Mouse (Mus musculus): ENCODE measurements around the gene H2-Q4.
"Not testable (repeated sequence)": the region's sequence is repeated elsewhere in the genome, so short reads cannot be mapped to it uniquely, and the experiment has no call there.

Gene H2-Q4

GRCm38 (mm10) chr17:35420206-35420810 is 40.9 kb downstream of the H2-Q4 start:
- DNase-seq (ENCODE audit: low spot score), result not testable (repeated sequence)

GRCm38 (mm10) chr17:35421331-35421730 is 41.9 kb downstream of the H2-Q4 start:
- DNase-seq (ENCODE audit: low spot score), result not testable (repeated sequence)

- not testable (repeated sequence) for DNase-seq (ENCODE audit: low spot score)
Observed at GRCm38 (mm10) chr17:35422360-35422759, 42.9 kb downstream of the H2-Q4 start.

DNA sequence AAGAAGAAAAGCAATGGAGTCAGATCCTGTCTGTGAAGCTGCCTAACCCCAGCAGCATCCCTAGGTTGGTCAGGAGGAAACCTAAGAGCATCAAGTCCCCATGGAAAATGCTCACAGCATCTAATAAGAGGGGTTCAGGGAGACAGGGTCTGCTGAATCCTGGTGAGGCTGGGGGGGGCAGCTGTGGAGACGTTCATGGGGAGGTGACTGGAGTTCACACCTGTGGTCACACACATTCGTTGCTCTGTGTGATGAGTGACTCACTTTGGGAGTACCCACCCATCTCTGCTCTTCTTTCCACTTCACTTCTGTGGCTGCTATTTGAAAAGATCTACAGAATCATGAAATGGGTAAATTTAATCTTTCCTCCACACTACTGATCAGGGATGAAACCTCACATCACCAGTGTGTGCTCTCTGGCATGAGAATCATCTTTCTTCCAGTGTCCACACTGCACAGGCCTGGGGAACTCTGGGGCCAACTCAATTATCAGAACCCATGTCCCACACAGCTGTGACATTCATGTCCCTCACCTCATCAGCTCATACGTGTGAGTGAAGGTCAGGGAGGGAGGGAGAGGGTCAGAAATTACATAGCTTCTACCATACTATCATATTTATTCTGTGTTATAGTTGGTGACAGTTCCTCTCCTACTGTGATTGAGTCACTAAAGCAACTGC is 43.9 kb downstream of the H2-Q4 start:
- not testable (repeated sequence) for DNase-seq (ENCODE audit: low spot score)

DNA sequence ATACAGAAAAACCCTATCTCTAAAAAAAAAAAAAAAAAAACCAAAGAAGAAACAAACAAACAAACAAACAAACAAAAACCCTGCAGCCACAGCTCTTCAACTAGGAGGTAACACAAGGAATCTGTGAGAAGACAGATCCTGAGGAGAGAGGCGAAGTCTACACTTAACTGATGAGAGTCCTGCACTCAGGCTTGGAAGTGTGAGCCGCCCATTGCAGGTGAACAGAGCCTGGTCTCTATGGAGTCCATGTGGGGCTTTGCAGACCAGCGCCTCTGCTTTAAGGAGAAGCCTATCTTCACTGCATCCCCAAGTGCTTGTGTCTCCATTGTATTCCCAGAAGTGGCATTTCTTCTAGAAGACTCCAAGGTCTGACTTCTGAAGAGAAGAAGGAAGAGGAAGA is 44.7 kb downstream of the H2-Q4 start:
- not testable (repeated sequence) for DNase-seq (ENCODE audit: low spot score)

- not testable (repeated sequence) for DNase-seq (ENCODE audit: low spot score)
Observed at GRCm38 (mm10) chr17:35424624-35425416, 45.4 kb downstream of the H2-Q4 start, which contains the start of gene H2-Q6. TSS of gene H2-Q6 (plus strand) at chr17:35424850.

DNA sequence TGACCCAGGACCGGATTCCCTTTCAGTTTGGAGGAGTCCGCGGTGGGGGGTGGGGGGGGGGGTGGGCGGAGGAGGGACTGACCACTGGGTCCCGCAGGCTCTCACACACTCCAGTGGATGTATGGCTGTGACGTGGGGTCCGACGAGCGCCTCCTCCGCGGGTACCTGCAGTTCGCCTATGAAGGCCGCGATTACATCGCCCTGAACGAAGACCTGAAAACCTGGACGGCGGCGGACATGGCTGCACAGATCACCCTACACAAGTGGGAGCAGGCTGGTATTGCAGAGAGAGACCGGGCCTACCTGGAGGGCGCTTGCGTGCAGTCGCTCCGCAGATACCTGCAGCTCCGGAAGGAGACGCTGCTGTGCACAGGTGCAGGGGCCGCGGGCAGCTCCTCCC is 46.1 kb downstream of the H2-Q4 start:
- DNase-seq (ENCODE audit: low spot score), result not testable (repeated sequence)

DNA sequence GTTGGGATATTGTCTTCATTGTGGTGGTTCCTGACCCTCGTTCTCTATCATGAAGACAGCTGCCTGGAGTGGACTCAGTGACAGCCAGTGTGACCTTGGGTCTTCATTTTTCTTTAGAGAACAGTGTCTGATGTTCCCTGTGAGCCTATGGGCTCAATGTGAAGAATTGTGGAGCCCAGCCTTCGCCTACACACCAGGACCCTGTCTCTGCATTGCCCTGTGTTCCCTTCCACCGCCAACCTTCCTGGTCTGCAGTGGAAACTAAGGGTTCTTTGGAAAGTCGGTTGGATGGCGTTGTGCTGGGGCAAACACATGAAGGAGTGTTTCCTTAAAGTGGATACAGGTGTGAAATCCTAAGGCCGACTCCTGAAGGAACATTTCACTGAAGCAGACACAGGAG is 49.5 kb downstream of the H2-Q4 start:
- not testable (repeated sequence) for DNase-seq (ENCODE audit: low spot score)

DNA sequence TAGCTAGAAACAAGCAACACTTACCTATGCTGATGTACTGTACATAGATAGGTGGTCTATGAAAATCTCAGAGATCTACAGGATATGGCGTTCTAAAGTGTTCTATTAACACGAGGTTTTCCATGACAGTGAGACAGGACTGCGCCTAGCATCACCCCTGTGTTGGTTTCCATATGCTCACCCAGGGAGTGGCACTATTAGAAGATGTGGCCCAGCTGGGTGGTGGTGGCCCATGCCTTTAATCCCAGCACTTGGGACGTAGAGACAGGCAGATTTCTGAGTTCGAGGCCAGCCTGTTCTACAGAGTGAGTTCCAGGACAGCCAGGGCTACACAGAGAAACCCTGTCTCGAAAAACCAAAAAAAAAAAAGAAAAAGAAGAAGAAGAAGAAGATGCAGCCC is 51.3 kb downstream of the H2-Q4 start:
- not testable (repeated sequence) for DNase-seq (ENCODE audit: low spot score)

- DNase-seq (ENCODE audit: low spot score), result not testable (repeated sequence)
Observed at GRCm38 (mm10) chr17:35432167-35432566, 52.8 kb downstream of the H2-Q4 start.

GRCm38 (mm10) chr17:35434836-35435235 is 55.4 kb downstream of the H2-Q4 start:
- not testable (repeated sequence) for DNase-seq (ENCODE audit: low spot score)
